Mouse (Mus musculus) mouse embryonic stem cell (cell line): ENCODE data around the gene BC030870.

Source experiments
- in situ Hi-C, 2 experiments: fragments of 300-500 bp; cut with MboI; formaldehyde crosslinking; loops; 1 replicate in 1 of 2; 3 replicates in 1 of 2; pipeline ENCODE4 v1.14.3; 2019 to 2020; ENCODE audit warnings: low sequenced_read_pairs in 2 of 2, low pct_unique_long_range_greater_than_20kb in 1 of 2, mixed read lengths in 1 of 2; ENCODE audit not compliant: unreplicated experiment in 1 of 2

BC030870 gene

GRCm38 (mm10) chr8:65088120-65088519 lies 41.2 kb downstream of the BC030870 start:
- in situ Hi-C loops = no loop called here

- in situ Hi-C loops = no loop called here
These were observed 41.7 kb downstream of the BC030870 start for GRCm38 (mm10) chr8:65087711-65088110.

- in situ Hi-C loops = no loop called here
These were observed 43.7 kb downstream of the BC030870 start for GRCm38 (mm10) chr8:65085680-65086079.

GRCm38 (mm10) chr8:65080731-65081130 lies 48.6 kb downstream of the BC030870 start:
- in situ Hi-C loops = loop anchor here in 1 of 2 experiments (5.0 kb wide), 1 partner anchor 53 kb away; no protein-coding TSS in a partner anchor

GRCm38 (mm10) chr8:65074733-65075132 lies 54.6 kb downstream of the BC030870 start, which contains the start of gene Gm10663:
Gm10663 (plus strand) TSS chr8:65075033.
- in situ Hi-C loops = no loop called here

GRCm38 (mm10) chr8:65070996-65071395 lies 58.4 kb downstream of the BC030870 start:
- in situ Hi-C loops = no loop called here

GRCm38 (mm10) chr8:65068473-65068819 lies 60.9 kb downstream of the BC030870 start:
- in situ Hi-C loops = loop anchor here in 1 of 2 experiments (5.0 kb wide), 1 partner anchor 36 kb away; no protein-coding TSS in a partner anchor

GRCm38 (mm10) chr8:65067694-65068472 lies 61.5 kb downstream of the BC030870 start:
- in situ Hi-C loops = loop anchor here in 1 of 2 experiments (5.0 kb wide), 1 partner anchor 36 kb away; no protein-coding TSS in a partner anchor

GRCm38 (mm10) chr8:65067031-65067430 lies 62.3 kb downstream of the BC030870 start:
- in situ Hi-C loops = loop anchor here in 1 of 2 experiments (5.0 kb wide), 1 partner anchor 35 kb away; no protein-coding TSS in a partner anchor

- in situ Hi-C loops = loop anchor here in 1 of 2 experiments (5.0 kb wide), 1 partner anchor 33 kb away; no protein-coding TSS in a partner anchor
These were observed 63.7 kb downstream of the BC030870 start for GRCm38 (mm10) chr8:65065622-65066021.

- in situ Hi-C loops = no loop called here
These were observed 65.3 kb downstream of the BC030870 start for GRCm38 (mm10) chr8:65064071-65064470.

GRCm38 (mm10) chr8:65062195-65062594 lies 67.2 kb downstream of the BC030870 start:
- in situ Hi-C loops = no loop called here

GRCm38 (mm10) chr8:65056722-65057121 lies 72.6 kb downstream of the BC030870 start:
- in situ Hi-C loops = no loop called here

GRCm38 (mm10) chr8:65053968-65054367 lies 75.4 kb downstream of the BC030870 start:
- in situ Hi-C loops = no loop called here

GRCm38 (mm10) chr8:65053554-65053953 lies 75.8 kb downstream of the BC030870 start:
- in situ Hi-C loops = no loop called here

GRCm38 (mm10) chr8:65047801-65048200 lies 81.6 kb downstream of the BC030870 start:
- in situ Hi-C loops = no loop called here

- in situ Hi-C loops = no loop called here
These were observed 82.2 kb downstream of the BC030870 start for GRCm38 (mm10) chr8:65047193-65047592.

- in situ Hi-C loops = no loop called here
These were observed 82.8 kb downstream of the BC030870 start for GRCm38 (mm10) chr8:65046565-65046964.

GRCm38 (mm10) chr8:65037117-65037533 lies 92.2 kb downstream of the BC030870 start, which contains the start of gene Apela:
Apela (minus strand) TSS chr8:65037336.
- in situ Hi-C loops = no loop called here
